Mouse (Mus musculus) liver, postnatal 0 days (tissue): ENCODE data around the gene Cbx5. TPM values are rescaled to one million over a fixed set of nuclear protein-coding genes. Genes with fewer than 3 reads are reported as not detected.
"Not testable (repeated sequence)": the region's sequence is repeated elsewhere in the genome, so short reads cannot be mapped to it uniquely, and the experiment has no call there.

Experiments used
- ATAC-seq: fragments of 200-750 bp; cut with Nextera tagmentation; 2 replicates; pipeline ENCODE4 v1.8.0; 2017; ENCODE audit warnings: mild to moderate bottlenecking, moderate library complexity
- DNase-seq: peaks from one replicate; pipeline ENCODE4 v3.0.0-alpha.2; 2016
- H3K27ac ChIP-seq: fragments of 300-500 bp; sonication (generic); 2 replicates; pipeline ENCODE4 v1.5.1; 2014; ENCODE audit warnings: antibody characterized with exemption, moderate library complexity, mild to moderate bottlenecking, low read depth
- H3K27me3 ChIP-seq: fragments of 300-500 bp; sonication (generic); 2 replicates; pipeline ENCODE4 v1.6.1; 2014; ENCODE audit warnings: low read length, control low read depth, mixed read lengths; ENCODE audit not compliant: insufficient read depth
- H3K36me3 ChIP-seq: fragments of 300-500 bp; sonication (generic); replicated peaks from 2 replicates; pipeline ENCODE4 v1.6.1; 2014; ENCODE audit warnings: mild to moderate bottlenecking, control low read depth, low read length, moderate library complexity, mixed read lengths; ENCODE audit not compliant: insufficient read depth
- H3K4me1 ChIP-seq: fragments of 300-500 bp; sonication (generic); 2 replicates; pipeline ENCODE4 v1.6.1; 2014; ENCODE audit warnings: antibody characterized with exemption, mild to moderate bottlenecking, control low read depth; ENCODE audit not compliant: insufficient read depth
- H3K4me2 ChIP-seq: fragments of 300-500 bp; sonication (generic); 2 replicates; pipeline ENCODE4 v1.6.1; 2014; ENCODE audit warnings: low read depth, mild to moderate bottlenecking, low read length, moderate library complexity, mixed read lengths
- H3K4me3 ChIP-seq: fragments of 300-500 bp; sonication (generic); 2 replicates; pipeline ENCODE4 v1.5.1; 2014; ENCODE audit warnings: low read depth, low read length
- H3K9ac ChIP-seq: fragments of 300-500 bp; sonication (generic); replicated peaks from 2 replicates; pipeline ENCODE4 v1.6.1; 2014; ENCODE audit warnings: mild to moderate bottlenecking, moderate library complexity
- H3K9me3 ChIP-seq: fragments of 300-500 bp; sonication (generic); 2 replicates; pipeline ENCODE4 v1.6.1; 2016; ENCODE audit warnings: mild to moderate bottlenecking, control low read depth, low read length, mixed read lengths
- CTCF ChIP-seq: sonication (generic); IDR thresholded peaks from 2 replicates; pipeline ENCODE4 v1.5.1; 2016; ENCODE audit warnings: antibody characterized with exemption, low read depth
- EP300 ChIP-seq: IDR thresholded peaks from 2 replicates; pipeline ENCODE4 v1.6.1; 2016; ENCODE audit warnings: antibody characterized with exemption, low read depth, mild to moderate bottlenecking
- WGBS: fragments of 180-500 bp; shearing (Covaris S2); extraction: QIAGEN DNeasy Blood & Tissue Kit; methylation state at CpG from one replicate; pipeline ENCODE4 v1.1.7; 2014; ENCODE audit not compliant: insufficient replicate concordance; 5-methylcytosine and 5-hydroxymethylcytosine counted together
- polyA plus RNA-seq: library from polyadenylated mRNA; unstranded; fragments of >200 nt; fragmentation: Nextera tagmentation; extraction: Ambion mirVana; gene quantifications from 2 replicates; pipeline ENCODE4 v1.2.1, GENCODE M21; 2015

The Cbx5 gene
- polyA plus RNA-seq, 1 experiment from 2014 or later, result 23.3 TPM

- Histone ChIP-seq H3K4me1 (peaks cover 27% of the 10 kb centered on the region), H3K4me2 (no peak overlapping the region), H3K27me3 (no peaks in the 10 kb centered on the region), H3K9me3 (no peaks in the 10 kb centered on the region), H3K4me3 (no peak overlapping the region), H3K36me3 (peaks cover 5% of the 10 kb centered on the region; the same call in 1 of the 2 replicates), H3K9ac (no peak overlapping the region; the same call in 1 of the 2 replicates), H3K27ac (peak overlapping the region; percentile 61; the same call in 1 of the 2 replicates)
- TF ChIP-seq EP300 (0 out of 2 replicates have a peak, but pooled peaks have one; percentile 22), CTCF (peak; percentile 73)
- peak; percentile 69 for DNase-seq
- 50% methylated on average over 3 of the region's 3 CpGs for WGBS
- no peak for ATAC-seq
These were observed 40.1 kb upstream of the Cbx5 start for GRCm38 (mm10) chr15:103279750-103280149.

GRCm38 (mm10) chr15:103277949-103278348 lies 38.3 kb upstream of the Cbx5 start:
- Histone ChIP-seq H3K4me2 (no peak overlapping the region), H3K27me3 (no peaks in the 10 kb centered on the region), H3K27ac (no peak overlapping the region), H3K36me3 (peaks cover 5% of the 10 kb centered on the region; the same call in 1 of the 2 replicates), H3K9ac (no peak overlapping the region), H3K4me1 (peaks cover 39% of the 10 kb centered on the region), H3K9me3 (no peaks in the 10 kb centered on the region), H3K4me3 (no peak overlapping the region)
- no peak for TF ChIP-seq CTCF
- no peak for DNase-seq
- 80% methylated on average over 7 of the region's 7 CpGs for WGBS
- ATAC-seq, result no peak

- H3K4me3 ChIP-seq, H3K9me3 ChIP-seq, ATAC-seq, H3K4me2 ChIP-seq, H3K27ac ChIP-seq, H3K36me3 ChIP-seq, H3K27me3 ChIP-seq, H3K9ac ChIP-seq, DNase-seq: not testable (repeated sequence)
- 91% methylated on average over 3 of the region's 3 CpGs for WGBS
- H3K4me1 ChIP-seq, result peaks cover 32% of the 10 kb centered on the region
These were observed 36.3 kb upstream of the Cbx5 start for GRCm38 (mm10) chr15:103275943-103276342.

GRCm38 (mm10) chr15:103272419-103273279 lies 33.0 kb upstream of the Cbx5 start, which contains the start of gene Copz1:
Copz1 (plus strand) TSS chr15:103272714.
- H3K4me2 ChIP-seq, result peak within 1 kb of the TSS; percentile 71
- WGBS, result under 1% methylated on average over 38 of the region's 38 CpGs

GRCm38 (mm10) chr15:103268903-103269302 lies 29.3 kb upstream of the Cbx5 start:
- no peak overlapping the region for H3K4me2 ChIP-seq
- ATAC-seq (no peak), DNase-seq (no peak)
- no peaks in the 10 kb centered on the region for H3K27me3 ChIP-seq
- H3K4me1 ChIP-seq, result peaks cover 5% of the 10 kb centered on the region
- 55% methylated on average over 4 of the region's 4 CpGs for WGBS
- H3K27ac ChIP-seq, result no peak overlapping the region
- H3K36me3 ChIP-seq, result no peaks in the 10 kb centered on the region
- no peak for TF ChIP-seq CTCF
- TF ChIP-seq EP300, result no peak
- H3K4me3 ChIP-seq, result no peak overlapping the region
- H3K9me3 ChIP-seq, result no peaks in the 10 kb centered on the region
- no peak overlapping the region for H3K9ac ChIP-seq

More at GRCm38 (mm10) chr15:103272419-103273279, 33.0 kb upstream of the Cbx5 start, which contains the start of gene Copz1:
- peaks cover 1% of the 10 kb centered on the region; the same call in 1 of the 2 replicates for H3K36me3 ChIP-seq
- no peak for TF ChIP-seq EP300
- TF ChIP-seq CTCF, result peak; percentile 60
- DNase-seq (peak; percentile 93), ATAC-seq (peak; percentile 99)
- H3K27me3 ChIP-seq, result no peaks in the 10 kb centered on the region
- H3K9ac ChIP-seq, result peak within 1 kb of the TSS; percentile 89
- H3K27ac ChIP-seq, result peak within 1 kb of the TSS; percentile 77
- H3K4me1 ChIP-seq, result peaks cover 25% of the 10 kb centered on the region
- no peaks in the 10 kb centered on the region for H3K9me3 ChIP-seq
- peak within 1 kb of the TSS; percentile 85 for H3K4me3 ChIP-seq

GRCm38 (mm10) chr15:103264794-103265193 lies 25.2 kb upstream of the Cbx5 start:
- Histone ChIP-seq H3K9me3 (no peaks in the 10 kb centered on the region), H3K27ac (no peak overlapping the region), H3K4me3 (no peak overlapping the region), H3K9ac (no peak overlapping the region), H3K36me3 (no peaks in the 10 kb centered on the region), H3K4me1 (peaks cover 11% of the 10 kb centered on the region), H3K27me3 (no peaks in the 10 kb centered on the region), H3K4me2 (no peak overlapping the region)
- 74% methylated on average over 2 of the region's 2 CpGs for WGBS
- DNase-seq (no peak), ATAC-seq (no peak)
- TF ChIP-seq CTCF (no peak), EP300 (no peak)
